ENCODE assay signal across 16 mouse cellular contexts in genomic region chr15:92287616-92288015, GRCm38 (mm10).
"Had no signal": no experiment of that assay in that cellular context is flagged by ENCODE, and none has a peak within 500 bp of the region (broad histone marks: within the 10 kb centered on the region; RNA-seq: fewer than 3 reads in every experiment).

No protein-coding gene starts in this region.

- H3K27ac ChIP-seq: neural tube, embryonic 13.5 days; neural tube, embryonic 15.5 days; stomach, embryonic 15.5 days; stomach, postnatal 0 days had no signal

- H3K4me1 ChIP-seq: neural tube, embryonic 13.5 days; neural tube, embryonic 15.5 days; stomach, embryonic 15.5 days had no signal

- H3K27me3 ChIP-seq: neural tube, embryonic 13.5 days; neural tube, embryonic 15.5 days; stomach, embryonic 15.5 days had no signal

- H3K9me3 ChIP-seq: neural tube, embryonic 13.5 days; neural tube, embryonic 15.5 days; stomach, embryonic 15.5 days had no signal

- H3K36me3 ChIP-seq: stomach, embryonic 15.5 days had no signal

- H3K4me2 ChIP-seq: neural tube, embryonic 13.5 days; neural tube, embryonic 15.5 days; stomach, embryonic 15.5 days had no signal

- H3K9ac ChIP-seq: neural tube, embryonic 13.5 days; neural tube, embryonic 15.5 days; stomach, embryonic 15.5 days had no signal

- DNase-seq: retina, postnatal 1 day; right cerebral cortex, adult 18-20 months; right cerebral cortex, postnatal 14 days; right cerebral cortex, postnatal 25 days; right cerebral cortex, postnatal 4 days; spleen, adult 18-20 months; thymus, adult 18-20 months; thymus, adult 2 months; thymus, postnatal 14 days; thymus, postnatal 25 days; thymus, postnatal 36 days; thymus, postnatal 4 days had no signal

- H3K4me3 ChIP-seq: neural tube, embryonic 13.5 days; neural tube, embryonic 15.5 days; stomach, embryonic 15.5 days had no signal
